Mouse (Mus musculus): ENCODE measurements around the gene Qars. TPM values are rescaled to one million over a fixed set of nuclear protein-coding genes. Genes with fewer than 3 reads are reported as not detected.
A peak's percentile ranks its signal among the peaks of the same experiment; 100 is the strongest.

Qars gene
- polyA plus RNA-seq, 1 experiment from 2014 or later, result 111 TPM

DNA sequence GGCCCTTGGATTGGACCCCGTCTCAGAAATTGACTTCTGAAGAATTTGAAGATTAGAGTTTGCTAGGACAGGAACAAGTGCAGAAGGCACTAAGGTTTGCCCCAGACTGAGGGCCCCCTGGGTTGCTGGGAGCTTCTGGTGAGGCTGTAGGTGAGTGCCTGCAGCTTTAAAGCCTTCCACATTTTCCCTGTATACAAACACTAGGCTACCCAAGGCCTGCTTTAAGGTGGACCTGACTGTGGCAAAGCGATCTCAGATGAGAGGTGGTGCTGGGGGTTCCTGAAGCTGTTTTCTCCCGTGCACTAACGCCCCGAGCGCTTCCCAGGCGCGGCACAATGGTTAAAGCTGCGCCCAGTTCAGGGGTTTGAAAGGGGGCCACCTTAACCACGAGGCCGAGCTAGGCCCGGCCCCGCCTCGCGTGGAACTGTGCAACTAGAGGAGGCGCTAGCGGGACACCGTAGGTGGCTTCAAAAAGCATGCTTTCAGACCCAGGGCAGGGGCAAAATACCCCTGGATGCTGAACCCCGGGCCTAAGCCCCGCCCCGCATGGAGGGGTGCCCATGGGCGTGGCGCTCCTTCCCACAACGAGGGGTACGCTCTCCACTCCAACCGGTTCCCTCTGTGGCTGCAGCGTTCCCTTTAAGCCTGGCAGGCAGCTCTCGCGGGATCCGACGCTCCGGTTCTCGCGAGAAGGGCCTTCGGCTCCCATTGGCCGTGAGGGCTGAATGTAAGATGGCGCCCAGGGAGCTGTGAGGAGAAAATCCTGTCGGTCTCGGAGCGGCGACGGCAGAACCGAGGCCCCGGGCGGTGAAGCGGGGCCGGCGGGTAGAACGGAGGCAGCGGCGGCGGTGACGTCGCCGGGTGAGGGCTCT is 9.1 kb downstream of the Qars start, which contains the start of gene Qrich1:
Qrich1 (plus strand) TSS at position 427 of the 872 bp plus-strand sequence.
- H3K4me2 ChIP-seq (replicated peaks), result peak within 1 kb of the TSS; percentile 75
- 2% methylated on average over 54 of the region's 55 CpGs for WGBS
- H3K4me1 ChIP-seq, result peaks cover 22% of the 10 kb centered on the region
- peaks cover 53% of the 10 kb centered on the region for H3K36me3 ChIP-seq
- peak; percentile 96 for ATAC-seq (ENCODE audit: low FRiP score, low read depth)
- no peaks in the 10 kb centered on the region for H3K27me3 ChIP-seq
- peak within 1 kb of the TSS; percentile 98 for H3K27ac ChIP-seq
- peak within 1 kb of the TSS; percentile 96 for H3K9ac ChIP-seq
- peak within 1 kb of the TSS; percentile 90 for H3K4me3 ChIP-seq
- H3K9me3 ChIP-seq, result no peaks in the 10 kb centered on the region

DNA sequence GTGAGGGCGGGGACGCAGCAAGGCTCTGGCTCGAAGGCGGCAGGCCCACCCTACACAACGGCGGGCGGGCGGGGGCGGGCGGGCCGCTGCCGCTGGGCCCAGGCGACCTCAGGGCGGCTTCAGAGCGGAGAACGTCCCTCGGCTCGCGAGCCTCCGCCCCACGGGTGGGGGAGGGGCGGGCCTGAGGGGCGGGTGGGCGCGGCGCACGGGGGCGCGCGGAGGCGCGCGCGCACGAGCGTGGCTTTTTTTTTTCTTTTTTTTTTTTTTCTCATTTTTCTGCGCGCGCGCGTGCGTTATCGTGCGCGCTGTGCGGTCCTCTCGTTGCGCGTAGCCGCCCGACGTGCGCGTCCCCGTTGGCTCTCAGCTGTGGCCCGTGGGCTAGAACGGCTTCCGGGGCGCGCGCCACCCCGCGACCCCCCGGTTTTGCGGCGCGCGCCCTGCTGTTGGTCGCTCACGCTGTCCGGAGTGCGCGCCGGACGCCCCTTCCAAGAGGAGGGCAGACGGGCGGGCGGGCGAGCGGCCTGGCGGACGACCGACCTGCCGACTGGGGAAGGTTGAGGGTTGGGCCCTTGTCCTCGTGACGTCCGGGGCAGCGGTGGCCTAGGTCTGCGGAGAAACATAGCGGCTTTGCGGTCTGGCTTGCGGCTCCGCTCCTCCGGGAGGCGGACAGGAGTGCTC is 9.9 kb downstream of the Qars start:
- H3K4me2 ChIP-seq (replicated peaks), result peak overlapping the region; percentile 75
- H3K4me1 ChIP-seq, result peaks cover 22% of the 10 kb centered on the region
- peak; percentile 82 for ATAC-seq (ENCODE audit: low FRiP score, low read depth)
- under 1% methylated on average over 66 of the region's 95 CpGs for WGBS
- H3K27me3 ChIP-seq, result no peaks in the 10 kb centered on the region
- peak overlapping the region; percentile 96 for H3K9ac ChIP-seq
- H3K27ac ChIP-seq, result peak overlapping the region; percentile 98
- H3K36me3 ChIP-seq, result peaks cover 45% of the 10 kb centered on the region
- H3K4me3 ChIP-seq, result peak overlapping the region; percentile 90
- H3K9me3 ChIP-seq, result no peaks in the 10 kb centered on the region

DNA sequence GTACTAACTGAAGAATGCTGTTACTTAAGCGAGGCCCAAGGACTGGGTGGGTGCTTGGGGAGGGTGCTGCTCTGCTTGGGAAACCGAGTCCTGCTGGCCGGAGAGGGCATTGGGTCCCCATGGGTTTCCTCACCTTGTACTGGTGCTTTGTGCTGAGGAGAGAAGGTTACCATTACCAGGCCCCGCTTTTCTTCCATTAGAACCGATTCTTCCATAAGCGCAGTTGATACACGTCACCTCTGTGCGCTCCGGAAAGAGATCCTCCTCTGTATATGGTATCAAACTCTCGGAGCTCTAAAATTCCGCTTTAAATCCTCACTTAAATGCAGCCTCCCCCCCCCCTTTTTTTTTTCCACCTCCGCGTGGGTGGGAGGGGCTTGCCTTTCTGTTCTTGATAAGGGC is 10.4 kb downstream of the Qars start:
- peak overlapping the region; percentile 98 for H3K27ac ChIP-seq
- H3K27me3 ChIP-seq, result no peaks in the 10 kb centered on the region
- ATAC-seq (ENCODE audit: low FRiP score, low read depth), result peak; percentile 5; the same call in 1 of the 2 replicates
- H3K9ac ChIP-seq, result peak overlapping the region; percentile 96
- H3K4me1 ChIP-seq, result peaks cover 22% of the 10 kb centered on the region
- H3K4me2 ChIP-seq (replicated peaks), result peak overlapping the region; percentile 70
- peak overlapping the region; percentile 90 for H3K4me3 ChIP-seq
- no peaks in the 10 kb centered on the region for H3K9me3 ChIP-seq
- WGBS, result under 1% methylated on average over 13 of the region's 13 CpGs
- peaks cover 40% of the 10 kb centered on the region for H3K36me3 ChIP-seq

DNA sequence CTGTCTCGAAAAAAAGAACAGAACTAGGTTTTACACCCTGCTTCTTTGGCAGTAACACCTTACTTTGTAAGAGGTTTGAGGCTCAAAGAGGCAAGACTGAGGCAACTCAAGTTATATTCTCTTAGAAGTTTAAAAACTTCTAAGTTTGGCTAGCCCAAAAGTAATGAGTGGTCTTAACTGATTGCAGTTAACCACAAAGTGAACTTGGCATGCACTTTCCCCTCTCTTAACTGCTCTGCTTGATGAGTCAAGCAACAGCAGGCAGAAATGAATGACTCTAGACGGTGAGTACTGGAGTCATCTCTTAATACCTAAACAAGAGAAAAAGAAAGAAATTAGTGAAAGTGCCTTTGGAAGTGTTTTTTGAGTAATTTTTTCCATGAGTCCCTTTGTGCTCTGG is 14.1 kb downstream of the Qars start:
- Histone ChIP-seq H3K36me3 (peaks cover 21% of the 10 kb centered on the region), H3K27ac (no peak overlapping the region), H3K9me3 (no peaks in the 10 kb centered on the region), H3K9ac (no peak overlapping the region), H3K27me3 (no peaks in the 10 kb centered on the region), H3K4me1 (peaks cover 13% of the 10 kb centered on the region), H3K4me2 (replicated peaks) (no peak overlapping the region), H3K4me3 (no peak overlapping the region)
- 84% methylated on average over 2 of the region's 2 CpGs for WGBS
- ATAC-seq (ENCODE audit: low FRiP score, low read depth), result no peak

DNA sequence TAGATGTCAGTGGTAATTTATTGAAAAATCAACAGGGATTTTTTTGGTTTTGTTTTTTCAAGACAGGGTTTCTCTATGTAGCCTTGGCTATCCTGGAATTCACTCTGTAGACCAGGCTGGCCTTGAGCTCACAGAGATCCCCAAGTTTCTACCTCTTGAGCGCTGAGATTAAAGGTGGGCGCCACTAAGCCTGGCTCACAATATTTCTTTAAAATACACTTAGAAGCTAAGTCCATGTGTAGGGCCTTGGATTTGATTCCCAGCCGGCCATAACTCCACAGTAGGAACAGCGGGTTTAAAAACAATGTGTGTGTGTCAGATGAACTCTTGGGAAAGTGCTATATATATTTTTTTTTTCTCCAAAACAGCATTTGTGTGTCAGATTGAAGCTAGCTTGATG is 15.8 kb downstream of the Qars start:
- ATAC-seq (ENCODE audit: low FRiP score, low read depth), result no peak
- peaks cover 27% of the 10 kb centered on the region for H3K36me3 ChIP-seq
- H3K9ac ChIP-seq, result no peak overlapping the region
- H3K4me3 ChIP-seq, result no peak overlapping the region
- peaks cover 13% of the 10 kb centered on the region for H3K4me1 ChIP-seq
- H3K27me3 ChIP-seq, result no peaks in the 10 kb centered on the region
- no peaks in the 10 kb centered on the region for H3K9me3 ChIP-seq
- no peak overlapping the region for H3K27ac ChIP-seq
- no peak overlapping the region for H3K4me2 ChIP-seq (replicated peaks)
- 94% methylated on average over 4 of the region's 4 CpGs for WGBS

DNA sequence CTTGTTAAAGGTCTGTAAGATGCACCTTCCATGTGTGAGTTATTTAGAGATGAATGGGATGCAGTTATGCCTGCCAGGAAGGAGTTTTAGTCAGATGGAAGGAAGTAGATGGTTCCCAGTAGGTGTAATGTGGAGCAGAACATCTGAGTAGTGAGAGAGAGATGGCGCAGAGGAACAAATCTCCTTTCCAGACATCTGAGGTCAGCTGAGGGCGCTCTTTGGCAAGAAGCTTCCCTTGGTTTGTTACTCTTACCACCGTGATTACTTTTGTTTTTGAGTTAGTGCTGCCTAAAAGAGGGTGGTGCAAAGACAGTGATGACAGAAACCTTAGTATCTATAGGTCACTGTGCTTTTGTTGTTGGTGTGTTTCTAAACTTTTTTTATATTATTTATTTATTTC is 17.9 kb downstream of the Qars start:
- no peak overlapping the region for H3K4me3 ChIP-seq
- no peak overlapping the region for H3K9ac ChIP-seq
- no peak for ATAC-seq (ENCODE audit: low FRiP score, low read depth)
- no peak overlapping the region for H3K4me2 ChIP-seq (replicated peaks)
- WGBS, result 89% methylated on average over 3 of the region's 3 CpGs
- peaks cover 39% of the 10 kb centered on the region for H3K36me3 ChIP-seq
- H3K27ac ChIP-seq, result no peak overlapping the region
- no peaks in the 10 kb centered on the region for H3K4me1 ChIP-seq
- no peaks in the 10 kb centered on the region for H3K9me3 ChIP-seq
- no peaks in the 10 kb centered on the region for H3K27me3 ChIP-seq

DNA sequence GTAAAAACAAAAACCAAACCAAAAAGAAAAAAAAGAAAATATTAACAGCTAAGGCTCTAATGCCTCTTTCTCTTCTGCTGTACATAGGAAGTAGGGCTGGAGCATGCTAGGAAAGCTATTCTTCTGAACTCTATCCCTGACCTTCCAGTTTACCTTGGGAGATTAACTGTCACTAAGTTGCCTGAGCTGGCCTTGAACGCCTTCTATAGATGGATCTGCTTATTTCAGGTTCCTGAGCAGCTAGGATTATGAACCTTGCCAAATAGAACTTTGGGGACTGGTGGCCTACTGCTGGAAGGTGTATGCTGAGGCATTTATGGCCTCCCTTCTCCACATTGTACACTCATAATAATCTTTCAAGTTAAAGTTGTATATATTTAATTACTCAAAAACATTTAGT is 23.4 kb downstream of the Qars start:
- WGBS, result 90% methylated on average over 1 of the region's 1 CpGs
- no peak overlapping the region for H3K9ac ChIP-seq

DNA sequence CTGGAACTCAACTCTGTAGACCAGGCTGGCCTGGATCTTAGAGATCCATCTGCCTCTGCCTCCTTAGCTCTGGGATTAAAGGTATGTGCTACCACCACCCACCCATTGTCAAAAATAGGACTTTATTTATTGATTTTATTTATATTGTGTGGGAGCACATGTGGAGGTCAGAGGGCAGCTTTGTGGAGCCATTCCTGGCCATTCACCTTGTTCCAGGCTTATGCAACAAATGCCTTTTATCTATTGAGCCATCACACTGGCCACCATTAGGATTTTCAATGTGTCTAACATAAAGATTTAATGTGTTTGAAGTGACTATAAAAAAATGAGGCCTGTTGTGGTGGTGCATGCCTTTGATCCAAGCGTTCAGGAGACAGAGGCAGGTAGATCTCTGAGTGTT is 24.0 kb downstream of the Qars start:
- Histone ChIP-seq H3K27ac (no peak overlapping the region), H3K4me1 (no peaks in the 10 kb centered on the region), H3K27me3 (no peaks in the 10 kb centered on the region), H3K9ac (no peak overlapping the region), H3K9me3 (no peaks in the 10 kb centered on the region), H3K4me3 (no peak overlapping the region), H3K4me2 (replicated peaks) (no peak overlapping the region), H3K36me3 (peaks cover 85% of the 10 kb centered on the region)
- no peak for ATAC-seq (ENCODE audit: low FRiP score, low read depth)
- WGBS, result 98% methylated on average over 1 of the region's 1 CpGs

More for the DNA sequence above, 23.4 kb downstream of the Qars start:
- ATAC-seq (ENCODE audit: low FRiP score, low read depth), result no peak
- Histone ChIP-seq H3K27ac (no peak overlapping the region), H3K4me1 (no peaks in the 10 kb centered on the region), H3K9me3 (no peaks in the 10 kb centered on the region), H3K4me3 (no peak overlapping the region), H3K4me2 (replicated peaks) (no peak overlapping the region), H3K36me3 (peaks cover 80% of the 10 kb centered on the region), H3K27me3 (no peaks in the 10 kb centered on the region)

DNA sequence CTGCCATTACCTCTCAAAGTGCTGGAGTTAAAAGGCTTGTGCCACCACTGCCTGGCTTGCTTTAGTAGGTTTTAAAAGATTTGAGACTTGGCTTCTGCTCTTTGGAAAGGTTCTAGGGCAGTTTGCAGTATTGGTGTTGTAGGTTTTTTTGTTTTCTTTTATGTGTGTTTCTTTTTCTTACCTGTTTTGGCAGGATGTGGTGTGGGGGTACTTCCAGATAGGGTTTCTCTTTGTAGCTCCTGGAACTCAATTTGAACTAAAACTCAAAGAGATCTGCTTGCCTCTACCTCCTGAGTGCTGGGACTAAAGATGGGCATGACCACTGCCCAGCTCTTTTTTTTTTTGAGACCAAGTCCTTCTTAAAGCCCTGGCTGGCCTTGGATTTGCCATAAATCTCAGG is 33.3 kb downstream of the Qars start:
- H3K9me3 ChIP-seq, result no peaks in the 10 kb centered on the region
- no peak overlapping the region for H3K4me2 ChIP-seq (replicated peaks)
- no peak overlapping the region for H3K9ac ChIP-seq
- H3K27me3 ChIP-seq, result no peaks in the 10 kb centered on the region
- no peak overlapping the region for H3K27ac ChIP-seq
- H3K4me3 ChIP-seq, result no peak overlapping the region
- ATAC-seq (ENCODE audit: low FRiP score, low read depth), result no peak
- H3K36me3 ChIP-seq, result peaks cover 93% of the 10 kb centered on the region
- H3K4me1 ChIP-seq, result no peaks in the 10 kb centered on the region

DNA sequence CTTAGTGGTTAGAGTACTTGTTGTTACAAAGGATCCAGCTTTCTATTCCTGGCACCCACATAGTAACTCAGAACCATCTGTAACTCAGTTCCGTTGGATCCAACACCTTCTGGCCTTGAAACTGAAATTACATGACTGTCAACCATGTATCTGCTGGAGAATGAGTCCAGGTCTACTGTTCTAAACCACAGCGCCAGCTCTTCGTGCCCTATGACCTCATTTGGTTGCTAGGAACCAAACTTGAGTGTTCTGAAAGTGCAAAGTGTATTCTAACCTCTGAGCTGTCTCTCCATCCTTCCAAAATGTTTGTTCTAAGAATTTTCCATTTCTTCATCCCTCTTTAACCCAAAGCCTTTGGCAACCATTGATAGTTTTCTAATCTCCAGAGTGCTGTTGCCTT is 38.5 kb downstream of the Qars start:
- Histone ChIP-seq H3K27me3 (no peaks in the 10 kb centered on the region), H3K36me3 (peaks cover 93% of the 10 kb centered on the region), H3K4me2 (replicated peaks) (no peak overlapping the region), H3K27ac (no peak overlapping the region), H3K9me3 (no peaks in the 10 kb centered on the region), H3K9ac (no peak overlapping the region), H3K4me1 (no peaks in the 10 kb centered on the region), H3K4me3 (no peak overlapping the region)
- no peak for ATAC-seq (ENCODE audit: low FRiP score, low read depth)
- 96% methylated on average over 3 of the region's 3 CpGs for whole genome bisulfite sequencing

DNA sequence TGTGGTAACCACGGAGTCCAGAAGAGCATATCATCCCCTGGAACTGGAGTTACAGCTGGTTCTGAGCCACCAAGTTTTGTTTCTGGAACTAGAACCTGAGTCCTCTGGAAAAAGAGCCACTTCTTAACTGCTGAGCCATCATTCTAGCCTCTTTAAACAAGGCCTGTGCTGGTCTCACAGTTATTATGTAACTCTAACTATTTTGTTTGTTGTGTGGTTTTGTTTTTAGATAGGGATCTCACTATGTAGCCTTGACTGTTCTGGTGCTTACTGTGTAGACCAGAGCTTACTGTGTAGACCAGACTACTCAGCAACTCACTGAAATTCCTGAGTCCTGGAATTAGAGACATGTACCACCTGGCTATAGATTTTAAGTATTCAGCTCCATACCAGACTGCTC is 39.4 kb downstream of the Qars start:
- Histone ChIP-seq H3K4me2 (replicated peaks) (no peak overlapping the region), H3K27ac (no peak overlapping the region), H3K9ac (no peak overlapping the region), H3K4me3 (no peak overlapping the region), H3K9me3 (no peaks in the 10 kb centered on the region), H3K4me1 (no peaks in the 10 kb centered on the region), H3K27me3 (no peaks in the 10 kb centered on the region), H3K36me3 (peaks cover 88% of the 10 kb centered on the region)
- WGBS, result 95% methylated on average over 1 of the region's 1 CpGs
- ATAC-seq (ENCODE audit: low FRiP score, low read depth), result no peak

DNA sequence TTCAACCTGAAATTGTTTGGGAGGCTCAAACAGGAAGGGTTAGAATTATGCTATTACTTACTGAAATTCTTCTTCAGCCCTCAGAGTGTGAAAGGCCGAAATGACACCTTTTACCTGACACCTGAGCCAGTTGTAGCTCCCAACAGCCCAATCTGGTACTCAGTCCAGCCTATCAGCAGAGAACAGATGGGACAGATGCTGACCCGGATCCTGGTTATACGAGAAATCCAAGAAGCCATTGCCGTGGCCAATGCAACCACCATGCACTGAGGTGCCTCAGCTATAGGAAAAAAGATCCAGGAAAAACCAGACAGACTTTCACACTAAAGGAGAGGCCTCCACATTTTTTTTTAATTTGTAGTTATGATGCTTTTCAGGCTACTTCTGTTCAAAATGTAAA is 51.7 kb downstream of the Qars start:
- 85% methylated on average over 4 of the region's 4 CpGs for WGBS
- no peak for ATAC-seq (ENCODE audit: low FRiP score, low read depth)
- peaks cover 13% of the 10 kb centered on the region for H3K4me1 ChIP-seq
- no peak overlapping the region for H3K9ac ChIP-seq
- no peaks in the 10 kb centered on the region for H3K27me3 ChIP-seq
- no peaks in the 10 kb centered on the region for H3K9me3 ChIP-seq
- H3K4me3 ChIP-seq, result no peak overlapping the region
- no peak overlapping the region; the same call in 1 of the 2 replicates for H3K27ac ChIP-seq
- H3K36me3 ChIP-seq, result peaks cover 79% of the 10 kb centered on the region
- H3K4me2 ChIP-seq (replicated peaks), result no peak overlapping the region

Data from limb, embryonic 13.5 days (tissue).